Mouse (Mus musculus) cerebellum, adult 2 months (tissue): ENCODE measurements around the gene Cdk17. TPM values are rescaled to one million over a fixed set of nuclear protein-coding genes. Genes with fewer than 3 reads are reported as not detected.

Source experiments
- DNase-seq, 2 experiments: peaks; one replicate each; pipeline ENCODE4 v3.0.0; 2021
- H3K27ac ChIP-seq: fragments of 200-500 bp; 2 replicates; pipeline ENCODE4 v1.5.1; 2012; ENCODE audit warnings: low read length, control low read depth, inconsistent platforms; ENCODE audit not compliant: insufficient read depth
- H3K27me3 ChIP-seq: fragments of 200-500 bp; 2 replicates; pipeline ENCODE4 v1.6.1; 2012; ENCODE audit warnings: inconsistent platforms, mild to moderate bottlenecking, low read length, moderate library complexity; ENCODE audit not compliant: control insufficient read depth, insufficient read depth
- H3K4me1 ChIP-seq: fragments of 200-500 bp; 2 replicates; pipeline ENCODE4 v1.6.1; 2011; ENCODE audit warnings: low read length; ENCODE audit not compliant: control insufficient read depth, insufficient read depth
- H3K4me3 ChIP-seq: fragments of 200-500 bp; replicated peaks from 2 replicates; pipeline ENCODE3; 2011; ENCODE audit warnings: mild to moderate bottlenecking, low read depth, low read length, control low read depth; ENCODE audit not compliant: insufficient read depth
- CTCF ChIP-seq: fragments of 200-500 bp; IDR thresholded peaks from 2 replicates; pipeline ENCODE4 v1.5.1; 2011; ENCODE audit warnings: low read depth, mild to moderate bottlenecking, control low read depth, low read length, moderate library complexity, borderline replicate concordance; ENCODE audit not compliant: insufficient read depth
- POLR2A ChIP-seq: fragments of 200-500 bp; IDR thresholded peaks from 2 replicates; pipeline ENCODE4 v1.6.1; 2011; ENCODE audit warnings: low read length, control low read depth, borderline replicate concordance; ENCODE audit not compliant: insufficient read depth
- WGBS: fragments of 180-500 bp; shearing (Covaris S2); methylation state at CpG from one replicate; pipeline ENCODE4 v1.1.7; 2018; 5-methylcytosine and 5-hydroxymethylcytosine counted together
- polyA plus RNA-seq: library from polyadenylated mRNA; depleted of rRNA; stranded (reverse); fragments of >200 nt; gene quantifications from 2 replicates; pipeline ENCODE4 v1.2.3, GENCODE M21; 2012

Cdk17 gene
- polyA plus RNA-seq, 1 experiment: 63.1 TPM

DNA sequence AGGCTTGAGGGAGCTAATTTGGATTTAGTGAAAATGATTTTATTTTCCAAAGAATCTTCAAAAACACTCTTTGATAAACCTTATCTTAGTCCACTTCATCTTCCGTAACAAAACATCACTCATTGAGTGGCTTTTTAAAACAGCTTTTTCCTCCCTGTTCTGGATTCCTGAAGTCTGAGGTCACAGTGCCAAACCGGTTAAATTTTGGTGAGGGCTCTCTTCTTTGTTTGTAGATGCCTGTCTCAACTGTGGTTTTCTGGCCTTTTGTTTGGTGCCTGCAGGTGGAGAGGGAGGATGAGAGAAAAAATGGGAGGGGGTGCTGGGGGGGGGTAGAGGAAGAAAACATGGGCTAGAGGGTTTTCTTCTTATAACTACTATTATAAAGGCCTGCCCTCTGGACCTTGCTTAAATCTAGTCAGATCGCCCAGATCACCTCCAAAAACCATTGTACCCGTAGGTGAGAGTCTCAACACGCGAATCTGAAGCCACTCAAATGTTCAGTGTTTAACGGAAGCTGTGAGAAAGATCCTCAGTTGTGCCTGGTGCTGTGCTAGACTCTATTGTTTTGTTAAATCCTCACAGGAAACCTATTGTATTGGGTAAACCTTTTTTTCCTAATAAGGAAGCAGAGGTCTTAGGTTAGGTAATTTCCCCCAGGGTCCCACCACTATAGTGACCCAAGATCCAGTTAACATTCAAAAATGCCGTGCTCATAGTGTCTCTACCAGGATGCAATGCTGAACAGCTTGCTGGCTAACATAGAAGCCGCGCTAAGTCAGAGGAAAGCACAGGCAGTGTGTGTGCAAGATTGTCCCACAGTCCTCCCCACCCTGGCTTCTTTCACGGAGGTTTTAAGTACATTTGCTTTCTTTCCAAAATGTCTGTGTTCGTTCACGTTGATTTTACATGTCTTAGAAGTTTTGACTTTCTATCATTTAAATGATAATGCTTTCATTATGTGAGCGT lies 5.0 kb downstream of the Cdk17 start:
- peak overlapping the region; percentile 32 for H3K4me3 ChIP-seq
- WGBS: 13% methylated on average over 14 of the region's 14 CpGs
- H3K27me3 ChIP-seq: no peaks in the 10 kb centered on the region
- DNase-seq: peak in 1 of 2 experiments; percentile 34
- peaks cover 15% of the 10 kb centered on the region for H3K4me1 ChIP-seq
- TF ChIP-seq CTCF (no peak), POLR2A (no peak)
- H3K27ac ChIP-seq: 0 out of 2 replicates have a peak overlapping the region, but pooled peaks have one; percentile 12

- Histone ChIP-seq H3K27me3 (no peaks in the 10 kb centered on the region), H3K4me1 (peaks cover 21% of the 10 kb centered on the region), H3K4me3 (peak overlapping the region; percentile 32), H3K27ac (peak overlapping the region; percentile 56)
- 3% methylated on average over 5 of the region's 5 CpGs for WGBS
- peak; percentile 63 to 66 for DNase-seq
- TF ChIP-seq POLR2A (no peak), CTCF (no peak)
These were observed 5.7 kb downstream of the Cdk17 start for GRCm38 (mm10) chr10:93166382-93166769.

GRCm38 (mm10) chr10:93167311-93167710 lies 6.6 kb downstream of the Cdk17 start:
- WGBS: 43% methylated on average over 6 of the region's 6 CpGs
- H3K27ac ChIP-seq: no peak overlapping the region; the same call in 1 of the 2 replicates
- no peak for TF ChIP-seq POLR2A
- TF ChIP-seq CTCF: no peak
- H3K27me3 ChIP-seq: no peaks in the 10 kb centered on the region
- no peak for DNase-seq
- peaks cover 24% of the 10 kb centered on the region for H3K4me1 ChIP-seq
- no peak overlapping the region for H3K4me3 ChIP-seq

GRCm38 (mm10) chr10:93168067-93168466 lies 7.4 kb downstream of the Cdk17 start:
- no peak overlapping the region for H3K4me3 ChIP-seq
- peaks cover 24% of the 10 kb centered on the region for H3K4me1 ChIP-seq
- WGBS: 18% methylated on average over 4 of the region's 4 CpGs
- peak overlapping the region; percentile 50; the same call in 1 of the 2 replicates for H3K27ac ChIP-seq
- H3K27me3 ChIP-seq: no peaks in the 10 kb centered on the region
- no peak for DNase-seq
- no peak for TF ChIP-seq CTCF
- no peak for TF ChIP-seq POLR2A

GRCm38 (mm10) chr10:93171182-93171855 lies 10.6 kb downstream of the Cdk17 start:
- DNase-seq: peak in 1 of 2 experiments; percentile 64
- WGBS: 20% methylated on average over 6 of the region's 6 CpGs
- Histone ChIP-seq H3K4me3 (peak overlapping the region; percentile 26), H3K27ac (peak overlapping the region; percentile 65; the same call in 1 of the 2 replicates), H3K4me1 (peaks cover 21% of the 10 kb centered on the region), H3K27me3 (no peaks in the 10 kb centered on the region)
- TF ChIP-seq CTCF (no peak), POLR2A (no peak)

GRCm38 (mm10) chr10:93177471-93177870 lies 16.8 kb downstream of the Cdk17 start:
- Histone ChIP-seq H3K27me3 (no peaks in the 10 kb centered on the region), H3K4me1 (peaks cover 7% of the 10 kb centered on the region), H3K4me3 (no peak overlapping the region), H3K27ac (peak overlapping the region; percentile 39; the same call in 1 of the 2 replicates)
- TF ChIP-seq POLR2A: no peak
- TF ChIP-seq CTCF: no peak
- 51% methylated on average over 5 of the region's 5 CpGs for WGBS
- DNase-seq: no peak

GRCm38 (mm10) chr10:93177874-93178273 lies 17.2 kb downstream of the Cdk17 start:
- WGBS: 81% methylated on average over 4 of the region's 4 CpGs
- peak overlapping the region; percentile 39; the same call in 1 of the 2 replicates for H3K27ac ChIP-seq
- no peak for DNase-seq
- H3K27me3 ChIP-seq: no peaks in the 10 kb centered on the region
- H3K4me1 ChIP-seq: peaks cover 7% of the 10 kb centered on the region
- no peak overlapping the region for H3K4me3 ChIP-seq
- TF ChIP-seq CTCF (no peak), POLR2A (no peak)

DNA sequence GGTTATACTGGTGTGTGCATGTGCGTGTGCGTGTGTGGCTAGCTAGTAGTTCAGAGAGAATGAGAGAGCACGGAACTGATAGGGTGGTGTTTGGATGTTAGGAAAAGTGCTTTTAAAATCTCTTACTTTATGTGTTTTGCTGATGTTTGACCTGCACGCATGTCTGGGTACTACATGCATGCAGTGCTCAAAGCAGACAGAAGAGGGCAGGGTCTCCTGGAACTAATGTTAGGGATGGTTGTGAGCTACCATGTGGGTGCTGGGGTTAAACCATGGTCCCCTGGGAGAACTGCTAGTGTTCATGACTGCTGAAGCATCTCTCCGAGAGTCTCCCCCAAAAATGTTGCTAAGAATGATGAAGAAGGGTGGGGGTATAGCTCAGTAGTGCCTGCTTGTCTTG lies 18.0 kb downstream of the Cdk17 start:
- H3K27ac ChIP-seq: peak overlapping the region; percentile 18; the same call in 1 of the 2 replicates
- DNase-seq: no peak
- no peak overlapping the region for H3K4me3 ChIP-seq
- peaks cover 7% of the 10 kb centered on the region for H3K4me1 ChIP-seq
- no peaks in the 10 kb centered on the region for H3K27me3 ChIP-seq
- TF ChIP-seq CTCF (peak; percentile 8; the same call in 1 of the 2 replicates), POLR2A (no peak)
- WGBS: 96% methylated on average over 5 of the region's 5 CpGs
